Mouse (Mus musculus) thymus, postnatal 4 days (tissue): ENCODE data around the gene Gm10487.
"Not testable (repeated sequence)": the region's sequence is repeated elsewhere in the genome, so short reads cannot be mapped to it uniquely, and the experiment has no call there.

Source experiments
- DNase-seq: peaks from one replicate; pipeline ENCODE4 v3.0.0; 2021

Gm10487 gene

GRCm38 (mm10) chrX:30843369-30843768, at the start of gene Gm10487:
Gene Gm10487 (minus strand): TSS chrX:30843469.
- not testable (repeated sequence) for DNase-seq
